Mouse (Mus musculus) midbrain, embryonic 12.5 days (tissue): ENCODE results near the gene Olfr215. TPM values are rescaled to one million over a fixed set of nuclear protein-coding genes. Genes with fewer than 3 reads are reported as not detected.
"Not testable (repeated sequence)": the region's sequence is repeated elsewhere in the genome, so short reads cannot be mapped to it uniquely, and the experiment has no call there.

Source experiments
- ATAC-seq: fragments of 200-750 bp; cut with Nextera tagmentation; 2 replicates; pipeline ENCODE4 v1.8.0; 2017; ENCODE audit warnings: low read depth, moderate TSS enrichment, moderate library complexity; ENCODE audit not compliant: low FRiP score
- H3K27ac ChIP-seq: fragments of 300-500 bp; sonication (generic); replicated peaks from 2 replicates; pipeline ENCODE4 v1.5.1; 2016; ENCODE audit warnings: mild to moderate bottlenecking
- H3K27me3 ChIP-seq: fragments of 300-500 bp; sonication (generic); 2 replicates; pipeline ENCODE4 v1.6.1; 2016; ENCODE audit warnings: mild to moderate bottlenecking
- H3K36me3 ChIP-seq: fragments of 300-500 bp; sonication (generic); 2 replicates; pipeline ENCODE4 v1.6.1; 2016
- H3K4me1 ChIP-seq: fragments of 300-500 bp; sonication (generic); 2 replicates; pipeline ENCODE4 v1.6.1; 2016
- H3K4me2 ChIP-seq: fragments of 300-500 bp; sonication (generic); replicated peaks from 2 replicates; pipeline ENCODE4 v1.6.1; 2016; ENCODE audit warnings: mild to moderate bottlenecking, moderate library complexity
- H3K4me3 ChIP-seq: fragments of 300-500 bp; sonication (generic); 2 replicates; pipeline ENCODE4 v1.5.1; 2016; ENCODE audit warnings: mild to moderate bottlenecking
- H3K9ac ChIP-seq: fragments of 300-500 bp; sonication (generic); replicated peaks from 2 replicates; pipeline ENCODE4 v1.6.1; 2016; ENCODE audit warnings: mild to moderate bottlenecking, moderate library complexity
- H3K9me3 ChIP-seq: fragments of 300-500 bp; sonication (generic); 2 replicates; pipeline ENCODE4 v1.6.1; 2016; ENCODE audit warnings: mild to moderate bottlenecking
- WGBS: fragments of 180-500 bp; shearing (Covaris S2); methylation state at CpG from one replicate; pipeline ENCODE4 v1.1.7; 2016; 5-methylcytosine and 5-hydroxymethylcytosine counted together
- polyA plus RNA-seq: library from polyadenylated mRNA; unstranded; fragments of >200 nt; fragmentation: Nextera tagmentation; extraction: Ambion mirVana; gene quantifications from 2 replicates; pipeline ENCODE4 v1.2.1, GENCODE M21; 2016

The Olfr215 gene
- not detected in 2 replicates for polyA plus RNA-seq

- 57% methylated on average over 4 of the region's 4 CpGs for WGBS
- no peaks in the 10 kb centered on the region for H3K36me3 ChIP-seq
- H3K27ac ChIP-seq, result no peak within 1 kb of the TSS
- no peaks in the 10 kb centered on the region for H3K4me1 ChIP-seq
- no peak for ATAC-seq
- no peak within 1 kb of the TSS for H3K4me3 ChIP-seq
- no peak within 1 kb of the TSS for H3K9ac ChIP-seq
- H3K9me3 ChIP-seq, result no peaks in the 10 kb centered on the region
- no peaks in the 10 kb centered on the region; the same call in 1 of the 2 replicates for H3K27me3 ChIP-seq
- no peak within 1 kb of the TSS for H3K4me2 ChIP-seq
These were observed at the start of gene Olfr215 for GRCm38 (mm10) chr6:116584095-116584494. Olfr215 (minus strand) TSS chr6:116584195.

GRCm38 (mm10) chr6:116632129-116632528, 48.1 kb upstream of the Olfr215 start:
- WGBS, result 44% methylated on average over 1 of the region's 1 CpGs
- Histone ChIP-seq H3K4me2 (no peak overlapping the region), H3K9ac (no peak overlapping the region), H3K4me1 (peaks cover 5% of the 10 kb centered on the region), H3K27me3 (no peaks in the 10 kb centered on the region), H3K36me3 (peaks cover 8% of the 10 kb centered on the region; the same call in 1 of the 2 replicates), H3K9me3 (no peaks in the 10 kb centered on the region), H3K4me3 (no peak overlapping the region), H3K27ac (no peak overlapping the region)
- no peak for ATAC-seq

- WGBS, result 86% methylated on average over 10 of the region's 10 CpGs
- Histone ChIP-seq H3K4me2 (no peak overlapping the region), H3K27ac (peak overlapping the region; percentile 92; the same call in 1 of the 2 replicates), H3K27me3 (no peaks in the 10 kb centered on the region), H3K4me3 (no peak overlapping the region), H3K9me3 (no peaks in the 10 kb centered on the region), H3K9ac (no peak overlapping the region), H3K36me3 (peaks cover 21% of the 10 kb centered on the region), H3K4me1 (peaks cover 12% of the 10 kb centered on the region)
- ATAC-seq, result no peak
These were observed 45.8 kb upstream of the Olfr215 start for GRCm38 (mm10) chr6:116629766-116630165.

- WGBS, result 2% methylated on average over 56 of the region's 56 CpGs
- ATAC-seq, result peak; percentile 96
- Histone ChIP-seq H3K4me2 (peak within 1 kb of the TSS; percentile 55), H3K9ac (peak within 1 kb of the TSS; percentile 96), H3K9me3 (no peaks in the 10 kb centered on the region), H3K4me1 (peaks cover 12% of the 10 kb centered on the region), H3K4me3 (peak within 1 kb of the TSS; percentile 87), H3K27me3 (no peaks in the 10 kb centered on the region), H3K27ac (peak within 1 kb of the TSS; percentile 92), H3K36me3 (peaks cover 25% of the 10 kb centered on the region)
These were observed 44.7 kb upstream of the Olfr215 start, which contains the start of gene Zfp422 for GRCm38 (mm10) chr6:116628539-116629171. Zfp422 (minus strand) TSS chr6:116628999.

GRCm38 (mm10) chr6:116628095-116628494, 44.1 kb upstream of the Olfr215 start:
- H3K4me3 ChIP-seq, result peak overlapping the region; percentile 87
- peak overlapping the region; percentile 55 for H3K4me2 ChIP-seq
- peak overlapping the region; percentile 92 for H3K27ac ChIP-seq
- no peaks in the 10 kb centered on the region for H3K9me3 ChIP-seq
- H3K36me3 ChIP-seq, result peaks cover 25% of the 10 kb centered on the region
- peak overlapping the region; percentile 96 for H3K9ac ChIP-seq
- ATAC-seq, result no peak; the same call in 1 of the 2 replicates
- no peaks in the 10 kb centered on the region for H3K27me3 ChIP-seq
- peaks cover 12% of the 10 kb centered on the region for H3K4me1 ChIP-seq
- WGBS, result 22% methylated on average over 9 of the region's 9 CpGs

GRCm38 (mm10) chr6:116626417-116626816, 42.4 kb upstream of the Olfr215 start:
- Histone ChIP-seq H3K4me1 (peaks cover 12% of the 10 kb centered on the region), H3K36me3 (peaks cover 25% of the 10 kb centered on the region)
- not testable (repeated sequence) for H3K27ac ChIP-seq, ATAC-seq, H3K9ac ChIP-seq, H3K4me2 ChIP-seq, H3K27me3 ChIP-seq, H3K4me3 ChIP-seq, H3K9me3 ChIP-seq
- WGBS, result 98% methylated on average over 9 of the region's 9 CpGs

- WGBS, result 70% methylated on average over 8 of the region's 8 CpGs
- Histone ChIP-seq H3K9ac (no peak overlapping the region), H3K4me3 (no peak overlapping the region), H3K9me3 (no peaks in the 10 kb centered on the region), H3K4me1 (peaks cover 6% of the 10 kb centered on the region; the same call in 1 of the 2 replicates), H3K27me3 (no peaks in the 10 kb centered on the region), H3K27ac (no peak overlapping the region), H3K4me2 (no peak overlapping the region), H3K36me3 (peaks cover 17% of the 10 kb centered on the region)
- ATAC-seq, result no peak
These were observed 37.5 kb upstream of the Olfr215 start for GRCm38 (mm10) chr6:116621318-116622023.

GRCm38 (mm10) chr6:116618073-116618472, 34.1 kb upstream of the Olfr215 start:
- H3K36me3 ChIP-seq, result no peaks in the 10 kb centered on the region
- ATAC-seq, result no peak
- no peaks in the 10 kb centered on the region for H3K4me1 ChIP-seq
- no peaks in the 10 kb centered on the region for H3K27me3 ChIP-seq
- no peak overlapping the region for H3K9ac ChIP-seq
- H3K4me2 ChIP-seq, result no peak overlapping the region
- H3K9me3 ChIP-seq, result no peaks in the 10 kb centered on the region
- no peak overlapping the region for H3K4me3 ChIP-seq
- H3K27ac ChIP-seq, result no peak overlapping the region

- no peaks in the 10 kb centered on the region for H3K36me3 ChIP-seq
- H3K4me1 ChIP-seq, result no peaks in the 10 kb centered on the region
- no peak overlapping the region for H3K4me3 ChIP-seq
- H3K27ac ChIP-seq, result no peak overlapping the region
- no peak overlapping the region for H3K9ac ChIP-seq
- 92% methylated on average over 2 of the region's 2 CpGs for WGBS
- H3K9me3 ChIP-seq, result no peaks in the 10 kb centered on the region
- no peaks in the 10 kb centered on the region for H3K27me3 ChIP-seq
- ATAC-seq, result no peak
- no peak overlapping the region for H3K4me2 ChIP-seq
These were observed 31.7 kb upstream of the Olfr215 start for GRCm38 (mm10) chr6:116615719-116616118.

GRCm38 (mm10) chr6:116607230-116607629, 23.2 kb upstream of the Olfr215 start:
- Histone ChIP-seq H3K4me3 (no peak overlapping the region), H3K4me2 (no peak overlapping the region), H3K9ac (no peak overlapping the region), H3K4me1 (no peaks in the 10 kb centered on the region), H3K9me3 (no peaks in the 10 kb centered on the region), H3K27me3 (no peaks in the 10 kb centered on the region), H3K36me3 (no peaks in the 10 kb centered on the region), H3K27ac (no peak overlapping the region)
- WGBS, result 48% methylated on average over 4 of the region's 4 CpGs
- ATAC-seq, result no peak

- not testable (repeated sequence) for H3K4me1 ChIP-seq, ATAC-seq, H3K36me3 ChIP-seq
These were observed 17.0 kb upstream of the Olfr215 start for GRCm38 (mm10) chr6:116600969-116601368.

GRCm38 (mm10) chr6:116569834-116570233, 14.2 kb downstream of the Olfr215 start:
- Histone ChIP-seq H3K36me3 (no peaks in the 10 kb centered on the region), H3K4me2 (no peak overlapping the region), H3K27me3 (no peaks in the 10 kb centered on the region), H3K4me1 (no peaks in the 10 kb centered on the region), H3K4me3 (no peak overlapping the region), H3K9ac (no peak overlapping the region), H3K27ac (no peak overlapping the region), H3K9me3 (no peaks in the 10 kb centered on the region)
- ATAC-seq, result no peak
- 27% methylated on average over 3 of the region's 3 CpGs for WGBS

More at GRCm38 (mm10) chr6:116600969-116601368, 17.0 kb upstream of the Olfr215 start:
- not testable (repeated sequence) for H3K9ac ChIP-seq, H3K27ac ChIP-seq, H3K9me3 ChIP-seq, H3K4me3 ChIP-seq, H3K27me3 ChIP-seq, H3K4me2 ChIP-seq
